Mouse (Mus musculus) ES-E14 (cell line): ENCODE results near the gene Ddx51.

Source experiments
- HCFC1 ChIP-seq: IDR thresholded peaks from 2 replicates; pipeline ENCODE4 v1.6.1; 2012; ENCODE audit warnings: low read length, inconsistent platforms, borderline replicate concordance; ENCODE audit not compliant: insufficient read depth
- MAFK ChIP-seq: IDR thresholded peaks from 2 replicates; pipeline ENCODE4 v1.6.1; 2014; ENCODE audit warnings: mild to moderate bottlenecking, low read depth, low read length, inconsistent platforms; ENCODE audit not compliant: insufficient read depth
- ZC3H11A ChIP-seq: IDR thresholded peaks from 2 replicates; pipeline ENCODE4 v1.6.1; 2012; ENCODE audit warnings: low read depth, mild to moderate bottlenecking, inconsistent platforms, low read length, borderline replicate concordance
- ZNF384 ChIP-seq: IDR thresholded peaks from 2 replicates; pipeline ENCODE4 v1.6.1; 2012; ENCODE audit warnings: low read depth, low read length, inconsistent platforms

GRCm38 (mm10) chr5:110605531-110606221 is 47.6 kb upstream of the Ddx51 start:
- TF ChIP-seq ZNF384: no peak
- TF ChIP-seq HCFC1: no peak
- no peak for TF ChIP-seq MAFK
- no peak for TF ChIP-seq ZC3H11A
